Mouse (Mus musculus) ovary, postnatal 10 days (tissue): Measurements from ENCODE around the gene Esrra.
"Not testable (repeated sequence)": the region's sequence is repeated elsewhere in the genome, so short reads cannot be mapped to it uniquely, and the experiment has no call there.

Source experiments
- DNase-seq: peaks from one replicate; pipeline ENCODE4 v3.0.0; 2022; ENCODE audit warnings: low spot score

Gene Esrra

GRCm38 (mm10) chr19:6895608-6896305, 25.9 kb downstream of the Esrra start:
- DNase-seq = not testable (repeated sequence)

GRCm38 (mm10) chr19:6893731-6894451, 27.7 kb downstream of the Esrra start:
- no peak for DNase-seq

GRCm38 (mm10) chr19:6892512-6892911, 29.1 kb downstream of the Esrra start:
- no peak for DNase-seq

GRCm38 (mm10) chr19:6877965-6878364, 43.6 kb downstream of the Esrra start:
- DNase-seq = no peak

- no peak for DNase-seq
These were observed 44.8 kb downstream of the Esrra start for GRCm38 (mm10) chr19:6876799-6877198.

GRCm38 (mm10) chr19:6875834-6876233, 45.8 kb downstream of the Esrra start:
- DNase-seq = no peak

GRCm38 (mm10) chr19:6874257-6874656, 47.4 kb downstream of the Esrra start:
- DNase-seq = no peak

- no peak for DNase-seq
These were observed 48.9 kb downstream of the Esrra start for GRCm38 (mm10) chr19:6872701-6873100.

GRCm38 (mm10) chr19:6871574-6872271, 49.9 kb downstream of the Esrra start:
- no peak for DNase-seq

- DNase-seq = no peak
These were observed 52.3 kb downstream of the Esrra start for GRCm38 (mm10) chr19:6869355-6869754.

GRCm38 (mm10) chr19:6861451-6861850, 60.2 kb downstream of the Esrra start:
- no peak for DNase-seq
